Mouse (Mus musculus) liver, adult (tissue): ENCODE results near the gene Frs2.

Experiments
- GATA4 ChIP-seq: IDR thresholded peaks from 2 replicates; pipeline ENCODE4 v1.6.1; 2014; ENCODE audit warnings: mild to moderate bottlenecking, low read length; ENCODE audit not compliant: insufficient replicate concordance

Gene Frs2

DNA sequence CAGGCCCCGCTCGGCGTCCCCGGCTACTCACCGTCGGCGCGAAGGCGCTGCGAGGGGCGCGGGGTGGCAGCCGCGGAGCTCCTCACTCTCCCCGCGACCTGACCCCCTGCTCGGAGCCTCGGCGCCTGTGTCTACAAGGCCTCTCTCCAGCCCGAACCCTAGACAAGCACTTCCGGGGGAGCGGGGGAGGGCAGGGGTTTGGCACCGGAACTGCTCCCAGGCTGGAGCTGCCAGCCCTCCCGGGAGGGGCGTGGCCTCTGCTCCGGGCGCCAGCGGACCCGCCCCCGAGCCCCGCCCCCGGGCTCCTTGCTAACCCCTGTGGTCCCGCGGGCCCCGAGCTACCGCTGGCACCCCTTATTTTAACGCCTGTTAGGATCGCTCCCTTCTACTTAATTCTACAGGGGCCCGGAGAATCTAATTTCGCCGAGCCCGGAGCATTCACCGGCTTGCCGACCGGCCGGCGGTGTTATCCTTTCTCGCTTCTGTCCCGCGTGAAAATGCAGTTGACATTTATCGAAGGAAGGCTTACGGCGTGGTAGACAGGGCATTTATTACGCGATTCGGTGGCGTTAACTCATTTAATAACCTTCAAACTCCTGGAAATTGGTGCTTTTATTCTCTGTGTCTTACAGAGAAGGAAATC is at the start of gene Frs2:
Frs2 (minus strand) TSS at position 174 of the 643 bp plus-strand sequence.
- no peak for TF ChIP-seq GATA4

DNA sequence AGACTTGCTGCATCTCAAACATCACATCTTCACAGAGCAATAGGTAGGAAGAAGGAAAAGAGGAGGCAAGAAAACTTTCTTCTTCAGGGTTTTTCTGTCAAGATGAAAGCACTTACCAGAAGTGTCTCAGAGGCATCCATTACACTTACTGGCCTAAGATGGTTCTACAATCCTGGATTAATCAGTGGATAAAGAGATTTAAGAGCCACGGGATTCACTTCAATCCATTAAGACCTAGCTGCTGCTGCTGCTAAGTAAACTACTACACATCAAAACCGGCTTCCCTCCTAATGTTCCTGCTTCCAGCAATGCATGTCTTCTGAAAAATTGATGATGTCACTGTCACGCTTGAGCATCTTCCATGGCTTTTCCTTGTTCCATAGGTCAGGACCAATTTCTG is 48.4 kb upstream of the Frs2 start:
- no peak for TF ChIP-seq GATA4

DNA sequence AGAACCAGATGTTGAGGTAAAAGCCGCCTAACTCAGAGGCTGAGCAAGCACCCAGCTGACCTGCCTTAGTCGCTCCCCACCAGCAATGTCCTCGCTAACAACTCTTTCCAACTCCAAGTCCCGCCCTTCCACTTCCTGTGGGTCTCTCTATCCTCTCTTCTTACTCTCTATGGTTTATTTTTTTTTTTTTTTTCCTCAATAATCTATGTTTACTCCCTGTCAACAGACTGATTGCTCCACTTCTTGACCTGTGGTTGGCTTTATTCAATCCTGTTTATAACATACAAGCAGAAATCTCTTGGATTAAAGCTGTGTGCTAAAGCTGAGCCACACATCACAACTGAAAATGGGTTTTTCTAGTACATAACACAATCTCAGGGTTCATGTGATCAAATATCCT is 47.4 kb upstream of the Frs2 start:
- no peak for TF ChIP-seq GATA4

DNA sequence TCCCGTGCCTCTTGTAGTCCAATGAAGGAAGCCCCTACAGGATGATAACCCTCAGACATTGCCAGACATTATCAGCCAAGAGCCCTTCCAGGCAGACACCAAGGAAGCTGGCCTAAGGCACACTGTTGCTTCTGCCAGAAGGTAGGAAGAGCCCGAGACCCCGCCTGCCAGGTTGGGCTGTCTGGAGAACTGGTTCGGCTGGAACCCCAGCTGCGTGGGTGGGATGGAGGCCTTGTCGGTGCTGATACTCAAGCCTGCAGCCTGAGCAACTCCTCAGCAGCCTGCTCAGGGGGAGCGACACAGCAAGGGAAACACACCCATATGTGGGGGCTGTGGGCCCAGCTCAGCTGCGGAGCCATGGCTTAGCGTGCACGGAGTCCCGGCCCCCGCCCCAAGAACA is 46.7 kb upstream of the Frs2 start:
- TF ChIP-seq GATA4: no peak

DNA sequence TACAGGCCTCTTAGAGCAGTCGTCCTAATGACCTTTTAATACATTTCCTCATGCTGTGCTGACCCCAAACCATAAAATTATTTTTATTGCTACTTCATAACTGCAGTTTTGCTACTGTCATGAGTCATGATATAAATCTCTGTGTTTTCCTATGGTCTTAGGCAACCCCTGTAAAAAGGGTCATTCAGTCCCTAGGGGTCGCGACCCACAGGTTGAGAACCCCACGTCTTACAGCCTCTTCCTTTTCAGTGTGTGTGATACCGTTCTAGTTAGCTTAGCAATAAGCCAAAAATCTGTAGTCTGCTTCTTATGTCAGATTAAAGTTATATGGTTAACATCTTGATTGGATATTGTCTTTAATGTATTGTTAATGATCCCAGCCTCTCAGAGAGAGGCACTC is 45.0 kb upstream of the Frs2 start:
- no peak for TF ChIP-seq GATA4

DNA sequence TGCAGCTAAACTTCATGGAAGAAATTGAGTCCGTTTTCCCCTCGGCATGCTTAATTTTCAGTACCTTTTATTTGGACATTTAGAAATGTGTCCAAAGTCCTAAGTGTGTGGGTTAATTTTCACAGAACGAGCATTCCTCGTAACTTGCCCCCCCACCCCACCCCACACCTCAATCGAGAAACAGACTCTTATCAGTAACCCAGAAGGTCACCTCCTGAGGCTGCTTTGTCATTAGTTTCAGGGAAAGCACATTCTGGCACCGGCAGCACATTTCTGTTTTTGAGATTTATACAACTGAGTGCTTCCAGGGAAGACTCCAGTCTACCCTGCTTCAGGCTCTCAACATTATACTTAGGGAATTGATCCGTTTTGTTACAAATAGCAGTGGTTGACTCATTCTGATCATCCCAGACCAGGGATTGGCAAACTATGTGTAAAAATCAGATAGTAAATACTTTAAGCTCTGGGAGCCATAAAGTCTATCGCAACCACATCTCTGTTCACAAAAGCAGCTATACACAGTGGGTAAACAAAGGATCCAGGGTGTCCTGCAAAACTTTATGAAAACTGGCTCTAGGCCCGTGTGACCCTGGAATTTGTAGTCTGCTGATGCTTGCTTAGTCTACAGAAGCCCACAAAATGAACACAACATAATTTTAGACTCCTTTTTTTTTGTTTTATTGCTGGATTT is 37.2 kb upstream of the Frs2 start:
- TF ChIP-seq GATA4: no peak

DNA sequence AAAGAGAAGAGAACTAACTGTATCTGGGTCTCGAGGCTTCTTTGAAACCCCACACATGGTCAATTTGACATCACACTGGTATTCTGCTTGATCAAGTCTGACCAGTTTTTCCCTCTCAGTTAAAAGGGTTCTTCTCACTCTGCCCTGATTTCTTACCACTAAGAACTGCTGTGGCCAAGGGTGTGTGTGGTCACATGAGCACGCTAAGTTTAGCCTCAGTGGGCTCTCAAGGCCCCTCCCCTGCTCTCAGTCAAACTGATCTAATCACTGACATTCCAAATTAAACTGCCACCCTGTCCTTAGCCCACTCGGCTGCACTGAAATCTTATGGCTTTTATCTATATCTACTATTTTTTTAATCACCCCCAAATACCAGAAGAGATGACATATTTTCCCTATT is 32.8 kb upstream of the Frs2 start:
- TF ChIP-seq GATA4: no peak

DNA sequence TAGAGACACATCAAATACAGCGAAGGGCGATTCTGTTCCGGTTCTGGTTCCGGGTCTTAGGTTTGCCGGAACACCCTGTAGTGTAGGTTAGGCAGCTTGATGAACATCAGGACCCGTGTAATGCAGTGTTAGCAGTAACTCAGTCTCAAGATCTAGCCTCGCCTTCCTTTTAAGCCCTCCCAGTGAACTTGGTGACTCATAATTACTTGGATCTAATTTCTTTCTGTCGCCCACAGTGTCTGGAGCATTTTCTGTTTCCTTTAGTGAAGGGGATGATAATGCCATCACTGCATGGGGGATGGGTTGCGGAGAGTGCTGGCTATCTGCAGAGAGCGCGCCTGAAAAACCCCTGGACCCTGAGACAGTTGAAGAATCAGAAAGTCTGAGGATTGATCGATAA is 26.3 kb upstream of the Frs2 start:
- TF ChIP-seq GATA4: no peak

DNA sequence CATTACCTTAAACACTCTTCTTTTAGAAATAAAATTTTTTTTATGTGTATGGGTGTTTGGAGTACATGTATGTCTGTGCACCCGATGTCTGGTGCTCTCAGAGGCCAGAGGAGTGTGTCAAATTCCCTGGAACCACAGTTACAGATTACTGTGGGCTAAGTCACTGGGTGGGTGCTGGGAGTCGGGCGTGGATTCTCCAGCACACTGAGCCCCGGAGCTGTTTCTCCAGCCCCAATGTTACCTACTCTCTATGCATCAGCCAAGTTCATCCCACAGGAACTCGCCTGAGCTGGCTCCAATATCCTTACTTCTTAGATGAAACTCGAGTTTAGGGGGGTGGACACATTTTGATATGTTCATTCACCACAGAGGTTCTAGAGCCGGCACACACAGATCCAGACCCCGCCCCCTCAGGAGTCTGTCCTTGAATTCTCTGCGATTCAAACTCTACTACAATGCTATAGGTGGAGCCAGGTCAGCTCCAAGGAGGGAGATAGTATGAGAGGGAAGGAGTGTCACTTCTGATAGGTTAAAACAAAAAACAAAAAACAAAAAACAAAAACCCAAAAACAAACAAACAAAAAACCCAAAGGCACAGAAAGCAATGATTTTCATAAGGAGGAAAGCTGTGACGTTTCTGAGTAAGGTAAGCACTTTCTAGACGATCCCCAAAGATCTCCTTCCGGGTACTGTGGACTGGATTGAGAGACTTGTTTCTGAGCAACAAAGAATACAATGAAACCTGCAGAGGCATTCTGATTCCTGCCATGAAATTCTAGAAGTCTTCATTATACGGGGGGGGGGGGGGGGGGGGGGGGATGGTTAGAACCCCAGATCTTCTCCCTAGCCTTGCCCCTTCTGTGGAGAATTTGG is 25.5 kb upstream of the Frs2 start:
- TF ChIP-seq GATA4: no peak

DNA sequence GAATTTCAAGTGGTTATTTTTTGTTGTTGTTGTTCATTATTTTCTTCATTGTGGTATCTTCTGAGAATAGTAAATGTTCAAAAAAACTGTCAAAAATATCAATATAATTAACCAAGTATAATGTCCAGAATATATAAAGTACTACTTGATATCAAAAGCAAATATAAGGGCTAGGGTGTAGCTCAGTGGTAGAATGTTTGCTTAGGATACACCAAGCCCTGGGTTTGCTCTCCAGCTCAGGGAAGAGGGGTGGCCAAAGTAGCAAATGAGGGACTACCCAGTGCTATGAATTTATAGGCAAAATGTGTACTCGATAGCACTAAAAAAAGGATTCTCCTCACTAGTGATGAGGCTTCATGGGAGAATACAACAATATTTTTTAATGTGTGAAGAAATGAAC is 24.8 kb upstream of the Frs2 start:
- no peak for TF ChIP-seq GATA4

DNA sequence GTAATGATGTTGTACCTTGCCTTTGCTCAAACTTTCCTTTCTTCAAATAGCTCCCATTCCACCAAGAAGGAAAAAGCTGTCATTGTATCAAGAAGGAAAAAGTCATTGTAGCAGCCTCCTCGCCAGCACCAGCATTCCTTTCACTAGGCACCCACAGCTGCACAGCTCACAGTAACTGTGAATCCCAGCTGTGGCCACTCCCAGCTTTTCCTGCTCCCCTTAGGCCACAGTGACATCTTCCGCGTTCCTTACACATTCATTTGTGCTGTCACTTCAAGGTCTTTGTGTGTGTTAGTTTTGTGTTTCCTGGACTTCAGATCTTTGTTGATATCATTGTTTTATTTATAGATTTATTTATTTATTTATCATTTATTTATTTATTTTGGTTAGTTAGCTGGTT is 23.7 kb upstream of the Frs2 start:
- no peak for TF ChIP-seq GATA4

DNA sequence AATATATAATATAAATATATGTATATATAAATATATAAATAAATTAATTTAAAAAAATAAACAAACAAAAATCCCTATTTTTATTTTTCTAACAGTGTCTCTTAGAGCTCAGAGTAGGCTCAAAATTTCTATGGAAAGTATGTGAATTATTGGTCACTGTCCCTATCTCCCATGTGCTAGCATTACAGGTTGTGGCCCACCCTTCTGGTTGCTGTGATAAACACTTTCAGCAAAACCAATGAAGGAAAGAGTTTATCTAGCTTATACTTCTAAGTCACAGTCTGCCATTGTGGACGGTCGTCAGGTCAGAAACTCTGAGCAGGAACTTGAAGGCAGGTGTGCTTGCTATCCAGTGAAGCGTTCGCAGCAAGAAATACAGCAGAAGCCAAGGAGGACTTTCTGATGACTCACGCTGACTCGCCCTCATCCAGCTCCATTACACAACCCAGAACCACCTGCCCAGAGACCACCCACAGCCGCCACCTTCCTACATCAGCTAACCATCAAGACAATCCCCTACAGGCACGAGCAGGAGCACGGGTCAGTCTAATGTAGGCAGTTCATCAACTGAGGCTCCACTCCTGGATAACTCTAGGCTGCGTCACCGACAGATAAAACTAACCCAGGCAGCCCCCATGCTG is 18.6 kb upstream of the Frs2 start:
- no peak for TF ChIP-seq GATA4

DNA sequence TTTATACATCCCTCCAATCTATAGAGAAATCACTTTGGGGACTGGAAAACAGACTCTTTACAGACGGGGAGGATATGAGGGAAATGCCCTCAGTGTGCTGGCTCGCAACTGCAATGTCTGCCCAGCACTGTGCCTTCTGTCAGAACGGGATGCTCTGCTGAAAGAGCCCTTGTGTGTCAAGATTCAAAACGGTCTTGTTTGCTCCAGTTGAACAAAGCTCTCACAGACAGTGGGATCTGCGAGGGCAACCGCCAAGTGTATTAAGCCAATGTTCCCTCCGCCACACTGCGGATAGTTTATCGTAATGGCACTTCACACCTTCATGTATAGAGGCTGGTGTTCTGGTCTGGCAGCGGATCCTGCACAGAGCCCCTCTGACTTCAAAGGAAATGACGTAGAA is 14.3 kb upstream of the Frs2 start:
- TF ChIP-seq GATA4: no peak

DNA sequence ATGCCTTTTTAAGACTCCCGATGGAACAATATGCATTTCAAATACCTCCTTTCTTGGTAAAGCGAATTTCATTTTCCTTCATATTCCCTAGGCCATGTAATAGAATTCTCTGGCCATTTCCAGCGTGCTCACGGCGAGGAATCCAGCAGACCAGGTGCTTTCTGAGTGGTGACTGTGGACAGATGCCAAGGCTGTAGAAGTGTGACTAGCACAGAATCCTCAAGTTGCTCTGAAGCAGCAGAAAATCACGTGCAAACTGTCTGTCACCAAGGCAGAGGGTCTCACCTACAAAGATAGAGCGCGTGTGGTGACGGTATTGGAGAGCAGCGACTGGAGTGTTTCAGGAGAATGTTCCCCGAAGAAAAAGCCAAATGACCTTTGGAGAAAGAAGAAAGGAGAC is 11.8 kb upstream of the Frs2 start:
- no peak for TF ChIP-seq GATA4

DNA sequence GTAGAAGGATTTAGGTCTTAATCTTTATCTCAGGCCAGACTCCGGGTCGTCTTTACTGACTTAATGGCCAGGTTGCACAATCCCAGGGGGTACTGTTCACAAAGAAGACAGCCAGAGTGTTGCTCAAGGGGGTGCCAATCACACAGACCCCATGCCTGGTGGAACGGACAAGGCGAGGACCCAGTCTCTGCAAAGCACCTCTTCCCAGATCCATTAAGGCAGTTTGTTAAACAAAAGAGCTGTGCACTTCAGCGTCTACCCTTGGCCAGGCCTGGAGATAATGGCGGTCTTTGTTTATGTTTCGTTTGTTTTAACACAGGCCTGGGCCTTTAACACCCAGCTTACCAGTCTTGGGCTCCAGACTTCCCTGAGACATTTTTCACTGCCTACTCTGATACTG is 3.9 kb upstream of the Frs2 start:
- TF ChIP-seq GATA4: no peak

DNA sequence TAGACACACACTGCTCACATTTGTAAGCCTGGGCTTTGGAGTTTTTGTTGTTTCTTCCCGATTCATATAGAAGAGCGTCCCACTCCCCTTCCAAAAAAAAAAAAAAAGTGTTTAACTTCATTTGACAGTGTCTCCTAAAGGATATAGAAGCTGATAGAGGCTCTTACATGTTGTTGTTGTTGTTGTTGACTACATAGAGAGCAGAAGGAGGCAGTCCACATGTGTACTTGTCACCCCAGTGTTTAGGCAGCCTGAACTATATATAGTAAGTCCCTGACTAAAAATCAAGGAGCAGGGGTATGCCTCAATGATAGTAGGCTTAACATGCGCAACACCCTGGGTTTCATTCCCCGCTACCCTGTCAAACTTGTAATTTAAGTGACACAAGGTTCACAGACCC is 3.3 kb upstream of the Frs2 start:
- TF ChIP-seq GATA4: no peak
